Mouse (Mus musculus) ES-Bruce4 (cell line): ENCODE measurements around the gene Jaml.

ENCODE experiments used
- CTCF ChIP-seq: IDR thresholded peaks from one replicate; pipeline ENCODE4 v1.8.1; 2011; ENCODE audit warnings: low read depth, low read length
- EP300 ChIP-seq: IDR thresholded peaks from 2 replicates; pipeline ENCODE4 v1.6.1; 2011; ENCODE audit warnings: low read depth, low read length; ENCODE audit not compliant: insufficient read depth

DNA sequence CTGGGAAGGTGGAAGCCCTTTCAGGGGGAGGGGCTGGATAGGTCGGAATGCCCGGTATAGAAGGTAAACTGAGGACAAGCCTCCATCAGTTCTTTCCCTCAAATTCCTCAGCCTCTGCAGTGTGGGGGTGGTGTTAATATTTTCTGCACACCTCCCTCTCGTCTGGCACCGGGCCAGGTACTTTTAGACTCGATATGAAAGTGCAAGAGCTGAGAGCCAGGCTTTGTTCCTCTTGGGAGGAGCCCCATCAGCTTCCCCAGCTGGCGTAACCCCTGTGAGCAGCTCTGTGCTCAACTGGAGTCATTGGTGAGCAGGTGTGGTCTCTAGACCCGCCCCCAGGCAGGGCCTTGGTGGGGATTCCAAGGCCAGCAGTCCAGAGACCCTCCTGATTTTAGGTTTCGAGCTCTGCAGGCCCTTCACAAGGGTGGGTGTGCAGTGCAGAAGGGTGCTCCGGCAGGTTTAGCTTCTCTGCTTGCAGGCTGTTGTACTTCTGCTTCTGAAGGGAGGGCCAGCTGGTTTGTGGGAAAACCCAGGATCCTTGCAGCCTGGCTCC lies 43.3 kb downstream of the Jaml start:
- no peak for TF ChIP-seq EP300
- TF ChIP-seq CTCF: no peak
